Mouse (Mus musculus) neural tube, embryonic 14.5 days (tissue): ENCODE data around the gene Ankrd27. TPM values are rescaled to one million over a fixed set of nuclear protein-coding genes. Genes with fewer than 3 reads are reported as not detected.

Source experiments
- ATAC-seq: fragments of 200-750 bp; cut with Nextera tagmentation; 2 replicates; pipeline ENCODE4 v1.8.0; 2017; ENCODE audit warnings: low read depth, mild to moderate bottlenecking, moderate TSS enrichment, moderate library complexity
- H3K27ac ChIP-seq: fragments of 300-500 bp; sonication (generic); 2 replicates; pipeline ENCODE4 v1.5.1; 2014; ENCODE audit warnings: low read depth, mild to moderate bottlenecking, control low read depth, low read length, moderate library complexity, mixed read lengths
- H3K27me3 ChIP-seq: fragments of 300-500 bp; sonication (generic); 2 replicates; pipeline ENCODE4 v1.6.1; 2014; ENCODE audit warnings: low read length; ENCODE audit not compliant: control insufficient read depth, insufficient read depth
- H3K36me3 ChIP-seq: fragments of 300-500 bp; sonication (generic); 2 replicates; pipeline ENCODE4 v1.6.1; 2014; ENCODE audit warnings: low read length, mixed read lengths; ENCODE audit not compliant: control insufficient read depth, insufficient read depth
- H3K4me1 ChIP-seq: fragments of 300-500 bp; sonication (generic); 2 replicates; pipeline ENCODE4 v1.6.1; 2014; ENCODE audit warnings: low read length; ENCODE audit not compliant: control insufficient read depth, insufficient read depth
- H3K4me2 ChIP-seq: fragments of 300-500 bp; sonication (generic); 2 replicates; pipeline ENCODE4 v1.6.1; 2014; ENCODE audit warnings: mild to moderate bottlenecking, low read depth, low read length, control low read depth
- H3K4me3 ChIP-seq: fragments of 300-500 bp; sonication (generic); 2 replicates; pipeline ENCODE4 v1.5.1; 2014; ENCODE audit warnings: low read depth, low read length, control low read depth, mixed read lengths
- H3K9ac ChIP-seq: fragments of 300-500 bp; sonication (generic); replicated peaks from 2 replicates; pipeline ENCODE4 v1.6.1; 2014; ENCODE audit warnings: low read depth, mild to moderate bottlenecking, control low read depth, low read length, mixed read lengths
- H3K9me3 ChIP-seq: fragments of 300-500 bp; sonication (generic); 2 replicates; pipeline ENCODE4 v1.6.1; 2016; ENCODE audit warnings: low read length; ENCODE audit not compliant: control insufficient read depth
- WGBS: fragments of 180-500 bp; shearing (Covaris S2); extraction: QIAGEN DNeasy Blood & Tissue Kit; methylation state at CpG from one replicate; pipeline ENCODE4 v1.1.7; 2014; 5-methylcytosine and 5-hydroxymethylcytosine counted together
- polyA plus RNA-seq: library from polyadenylated mRNA; unstranded; fragments of >200 nt; fragmentation: Nextera tagmentation; extraction: Ambion mirVana; gene quantifications from 2 replicates; pipeline ENCODE4 v1.2.1, GENCODE M21; 2014

Ankrd27 gene
- polyA plus RNA-seq, 1 experiment from 2014 or later: 18.5 TPM

DNA sequence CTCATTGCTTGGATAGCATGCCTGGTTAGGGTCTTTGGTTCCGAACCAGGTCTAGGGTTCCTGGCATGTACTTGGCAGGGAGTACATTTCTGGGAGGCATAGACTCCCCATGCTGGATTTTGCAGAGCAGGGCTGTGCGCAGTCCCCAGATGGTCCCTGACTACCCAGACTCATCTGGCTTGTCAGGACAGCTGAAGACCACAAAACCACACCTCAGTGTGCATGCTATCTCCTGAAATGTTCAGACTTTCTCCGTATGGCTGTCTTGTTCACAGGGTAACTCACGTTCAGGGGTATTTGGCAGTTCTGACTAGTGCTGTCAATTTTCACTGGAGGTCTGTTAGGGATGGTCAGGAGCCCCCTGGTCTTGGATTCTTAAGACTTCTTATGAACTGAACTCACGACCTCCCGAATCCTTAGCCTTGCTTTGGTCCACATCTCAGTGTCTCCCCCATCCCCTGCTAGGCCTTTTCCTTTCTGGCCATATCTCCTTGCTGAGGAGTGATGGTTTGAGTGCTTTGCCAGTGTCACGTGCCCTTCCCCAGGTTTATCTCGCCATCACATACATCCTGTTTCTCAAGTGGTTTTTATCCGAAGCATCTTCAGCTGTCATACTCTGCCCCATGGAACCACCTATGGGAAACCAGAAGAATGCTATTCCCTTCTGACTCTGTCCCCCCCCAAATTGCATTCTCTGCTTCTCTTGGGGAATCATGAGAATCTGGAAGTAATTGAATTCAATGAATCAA is 2.8 kb downstream of the Ankrd27 start:
- peaks cover 6% of the 10 kb centered on the region; the same call in 1 of the 2 replicates for H3K36me3 ChIP-seq
- 92% methylated on average over 9 of the region's 9 CpGs for WGBS
- H3K27ac ChIP-seq: no peak overlapping the region
- H3K4me1 ChIP-seq: peaks cover 21% of the 10 kb centered on the region
- H3K9ac ChIP-seq: no peak overlapping the region
- H3K4me2 ChIP-seq: no peak overlapping the region
- H3K4me3 ChIP-seq: no peak overlapping the region
- H3K27me3 ChIP-seq: peaks cover 7% of the 10 kb centered on the region
- no peaks in the 10 kb centered on the region for H3K9me3 ChIP-seq
- ATAC-seq: no peak

DNA sequence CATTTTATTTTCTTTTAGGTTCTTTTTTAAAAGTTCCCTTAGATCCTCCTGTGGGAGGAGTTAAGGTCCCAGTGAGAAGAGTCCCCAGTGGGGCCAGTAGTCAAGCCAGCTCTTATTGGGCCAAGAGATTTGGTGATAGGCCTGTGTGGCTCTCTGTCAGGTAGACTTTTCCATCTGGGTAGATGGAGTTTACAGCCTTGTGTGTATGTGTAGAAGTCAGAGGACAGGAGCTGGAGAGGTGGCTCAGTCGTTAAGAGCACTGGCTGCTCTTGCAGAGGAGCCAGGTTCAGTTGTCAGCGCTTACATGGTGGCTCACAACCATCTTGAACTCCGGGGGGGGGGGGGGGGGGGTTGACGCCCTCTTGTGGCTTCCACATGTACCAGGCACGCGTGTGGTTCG is 3.4 kb downstream of the Ankrd27 start:
- no peak overlapping the region for H3K4me2 ChIP-seq
- H3K36me3 ChIP-seq: peaks cover 6% of the 10 kb centered on the region; the same call in 1 of the 2 replicates
- no peaks in the 10 kb centered on the region for H3K9me3 ChIP-seq
- ATAC-seq: no peak
- peaks cover 5% of the 10 kb centered on the region; the same call in 1 of the 2 replicates for H3K27me3 ChIP-seq
- H3K9ac ChIP-seq: no peak overlapping the region
- WGBS: 79% methylated on average over 7 of the region's 7 CpGs
- H3K4me3 ChIP-seq: no peak overlapping the region
- H3K4me1 ChIP-seq: peaks cover 16% of the 10 kb centered on the region
- H3K27ac ChIP-seq: no peak overlapping the region

DNA sequence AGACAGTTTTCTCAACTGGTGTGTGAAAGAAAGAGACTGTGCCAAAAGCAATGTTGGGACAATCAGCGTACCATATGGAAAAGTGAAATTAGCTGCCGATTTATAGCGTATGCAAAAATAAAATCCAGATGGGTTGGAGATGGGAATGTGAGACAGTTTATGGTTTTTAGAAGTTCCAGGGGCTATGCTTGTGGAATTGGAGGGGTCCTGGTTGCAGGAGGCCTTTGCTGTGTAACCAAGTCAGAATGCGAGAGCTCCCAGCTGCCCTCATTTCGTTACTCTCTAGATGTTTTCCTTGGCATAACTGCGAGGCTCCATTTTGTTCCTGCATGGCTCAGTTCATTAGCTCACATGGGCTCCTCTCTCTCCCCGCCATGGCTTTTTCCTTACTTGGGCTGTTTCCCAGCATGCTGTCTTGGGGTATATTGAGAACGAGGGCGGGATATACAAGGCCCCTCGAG is 4.7 kb downstream of the Ankrd27 start:
- WGBS: 75% methylated on average over 10 of the region's 10 CpGs
- ATAC-seq: no peak
- H3K27ac ChIP-seq: no peak overlapping the region
- peaks cover 7% of the 10 kb centered on the region; the same call in 1 of the 2 replicates for H3K4me1 ChIP-seq
- H3K4me2 ChIP-seq: no peak overlapping the region
- H3K36me3 ChIP-seq: peaks cover 6% of the 10 kb centered on the region; the same call in 1 of the 2 replicates
- no peaks in the 10 kb centered on the region for H3K27me3 ChIP-seq
- H3K9me3 ChIP-seq: no peaks in the 10 kb centered on the region
- no peak overlapping the region for H3K9ac ChIP-seq
- H3K4me3 ChIP-seq: no peak overlapping the region

DNA sequence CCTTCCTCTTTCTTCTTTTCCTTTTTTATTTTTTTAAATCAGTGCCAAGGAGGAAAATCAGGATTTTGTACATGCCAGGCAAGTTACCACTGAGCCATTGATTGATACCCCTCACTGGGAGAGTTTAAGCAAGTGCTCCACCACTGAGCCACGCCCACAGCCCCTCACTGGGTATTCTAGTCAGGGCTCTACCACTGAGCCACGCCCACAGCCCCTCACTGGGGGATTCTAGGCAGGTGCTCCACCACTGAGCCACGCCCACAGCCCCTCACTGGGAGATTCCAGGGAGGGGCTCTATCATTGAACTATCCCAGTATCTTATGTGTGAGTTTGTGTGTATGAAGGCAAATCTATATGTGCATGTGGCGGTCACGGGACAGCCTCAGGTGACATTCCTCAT is 8.3 kb downstream of the Ankrd27 start:
- no peak overlapping the region for H3K4me3 ChIP-seq
- ATAC-seq: no peak
- no peak overlapping the region for H3K9ac ChIP-seq
- no peaks in the 10 kb centered on the region for H3K9me3 ChIP-seq
- no peak overlapping the region for H3K4me2 ChIP-seq
- WGBS: 92% methylated on average over 5 of the region's 5 CpGs
- no peaks in the 10 kb centered on the region for H3K27me3 ChIP-seq
- H3K36me3 ChIP-seq: peaks cover 6% of the 10 kb centered on the region; the same call in 1 of the 2 replicates
- H3K27ac ChIP-seq: no peak overlapping the region
- H3K4me1 ChIP-seq: no peaks in the 10 kb centered on the region

DNA sequence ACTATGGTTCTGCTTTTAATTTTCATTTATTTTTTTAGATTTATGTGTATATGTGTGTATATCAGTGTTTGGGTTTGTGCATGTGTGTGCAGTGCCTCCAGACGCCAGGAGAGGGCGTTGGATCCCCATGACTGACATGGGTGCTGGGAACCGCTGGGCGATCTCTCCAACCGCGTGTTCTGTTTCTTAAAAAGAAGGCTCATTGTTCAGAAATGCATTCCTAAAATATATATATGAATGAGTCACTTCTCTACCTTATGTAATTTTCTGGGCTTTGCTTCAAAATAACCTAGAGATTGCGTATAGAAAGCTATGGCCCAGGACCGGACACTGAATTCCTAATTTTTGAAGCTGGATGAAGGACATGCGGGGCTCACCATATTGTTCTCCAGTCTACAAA is 13.4 kb downstream of the Ankrd27 start:
- no peaks in the 10 kb centered on the region for H3K4me1 ChIP-seq
- no peak overlapping the region for H3K9ac ChIP-seq
- WGBS: 94% methylated on average over 9 of the region's 9 CpGs
- H3K27me3 ChIP-seq: no peaks in the 10 kb centered on the region
- no peak for ATAC-seq
- H3K4me3 ChIP-seq: no peak overlapping the region
- no peak overlapping the region for H3K4me2 ChIP-seq
- no peaks in the 10 kb centered on the region for H3K36me3 ChIP-seq
- H3K27ac ChIP-seq: no peak overlapping the region
- no peaks in the 10 kb centered on the region for H3K9me3 ChIP-seq

DNA sequence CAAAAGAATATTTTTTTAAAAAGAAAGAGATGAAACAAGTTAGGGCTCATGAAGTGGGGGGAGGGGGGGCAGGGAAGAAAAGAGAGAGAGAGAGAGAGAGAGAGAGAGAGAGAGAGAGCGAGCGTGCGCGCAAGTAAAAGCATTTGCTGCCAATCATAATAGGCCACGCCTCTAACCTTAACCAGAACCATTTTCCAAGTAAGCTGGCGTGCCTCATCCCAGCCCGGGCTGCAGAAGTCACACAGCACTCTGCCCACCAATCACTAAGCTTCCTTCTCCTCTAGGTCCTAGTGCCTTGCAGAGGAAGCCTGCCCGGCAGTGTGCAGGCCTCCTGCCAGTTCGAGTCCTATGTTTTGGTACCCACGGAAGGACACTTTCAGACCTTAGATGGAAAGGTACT is 14.0 kb downstream of the Ankrd27 start:
- Histone ChIP-seq H3K9me3 (no peaks in the 10 kb centered on the region), H3K4me1 (no peaks in the 10 kb centered on the region), H3K27me3 (no peaks in the 10 kb centered on the region), H3K27ac (no peak overlapping the region), H3K4me3 (no peak overlapping the region), H3K9ac (no peak overlapping the region), H3K36me3 (no peaks in the 10 kb centered on the region), H3K4me2 (no peak overlapping the region)
- 93% methylated on average over 10 of the region's 10 CpGs for WGBS
- ATAC-seq: no peak

DNA sequence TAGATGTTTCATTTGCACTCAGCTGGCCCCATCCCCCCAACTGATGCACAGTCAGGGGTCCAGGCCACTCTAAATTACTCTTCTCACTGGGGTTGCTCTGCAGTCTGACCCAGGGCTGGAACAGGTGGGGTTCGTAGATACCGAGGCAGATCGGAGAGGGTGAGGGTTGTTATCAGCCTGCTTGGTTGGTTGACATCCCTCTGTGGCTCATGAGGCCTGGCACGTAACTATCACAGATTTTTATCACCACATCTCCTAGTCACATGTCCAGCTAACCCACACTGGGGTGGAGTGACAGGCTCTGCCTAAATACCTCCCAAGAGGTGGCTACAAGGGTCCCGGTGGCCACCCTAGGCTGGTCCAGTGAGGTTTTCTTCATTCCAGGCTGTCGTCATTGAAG is 15.1 kb downstream of the Ankrd27 start:
- Histone ChIP-seq H3K36me3 (no peaks in the 10 kb centered on the region), H3K4me1 (no peaks in the 10 kb centered on the region), H3K9me3 (no peaks in the 10 kb centered on the region), H3K4me2 (no peak overlapping the region), H3K27me3 (no peaks in the 10 kb centered on the region), H3K4me3 (no peak overlapping the region), H3K27ac (no peak overlapping the region), H3K9ac (no peak overlapping the region)
- no peak for ATAC-seq
- 93% methylated on average over 6 of the region's 6 CpGs for WGBS

DNA sequence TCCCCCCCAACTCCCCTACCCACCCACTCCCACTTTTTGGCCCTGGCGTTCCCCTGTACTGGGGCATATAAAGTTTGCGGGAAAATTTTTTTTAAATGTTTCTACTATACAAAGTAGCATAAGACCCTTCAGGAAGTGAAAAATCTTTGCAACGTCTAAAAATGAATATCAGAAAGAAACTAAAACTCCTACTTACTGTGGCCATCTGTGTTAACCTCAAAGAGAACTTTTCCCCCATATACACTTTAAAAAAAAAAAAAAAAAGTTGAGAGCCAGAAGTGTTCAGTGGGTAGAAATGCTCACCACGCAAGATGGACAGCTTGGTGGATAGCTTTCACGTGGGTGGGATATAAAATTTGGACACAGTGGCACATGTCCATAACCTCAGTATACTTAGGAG is 16.7 kb downstream of the Ankrd27 start:
- no peak for ATAC-seq

DNA sequence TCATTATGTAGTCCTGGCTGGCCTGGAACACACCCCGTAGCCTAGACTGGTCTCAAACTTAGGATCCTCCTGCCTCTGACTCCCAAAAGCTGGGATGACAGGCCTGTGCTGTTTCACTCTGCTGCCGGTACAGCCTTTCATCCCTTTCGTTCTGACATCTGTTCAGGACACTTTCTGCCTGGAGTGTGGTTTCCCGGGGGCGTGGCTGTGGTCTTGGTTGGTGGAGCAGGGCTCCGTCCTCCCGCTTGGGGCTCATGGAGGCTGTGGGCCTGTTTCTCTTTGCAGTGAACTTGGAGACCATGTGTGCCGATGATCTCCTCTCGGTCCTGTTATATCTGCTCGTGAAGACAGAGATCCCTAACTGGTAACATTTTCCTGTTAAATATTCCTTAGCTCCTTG is 20.8 kb downstream of the Ankrd27 start:
- Histone ChIP-seq H3K9me3 (no peaks in the 10 kb centered on the region), H3K4me1 (no peaks in the 10 kb centered on the region), H3K9ac (no peak overlapping the region), H3K27ac (no peak overlapping the region), H3K27me3 (no peaks in the 10 kb centered on the region), H3K36me3 (peaks cover 11% of the 10 kb centered on the region), H3K4me3 (no peak overlapping the region), H3K4me2 (no peak overlapping the region)
- ATAC-seq: no peak
- WGBS: 93% methylated on average over 10 of the region's 10 CpGs

More for the DNA sequence above, 16.7 kb downstream of the Ankrd27 start:
- Histone ChIP-seq H3K36me3 (no peaks in the 10 kb centered on the region), H3K27ac (no peak overlapping the region), H3K4me2 (no peak overlapping the region), H3K9me3 (no peaks in the 10 kb centered on the region), H3K4me1 (no peaks in the 10 kb centered on the region), H3K9ac (no peak overlapping the region), H3K27me3 (no peaks in the 10 kb centered on the region), H3K4me3 (no peak overlapping the region)
- WGBS: 99% methylated on average over 5 of the region's 5 CpGs
